Mouse (Mus musculus) activated CD4-positive, CD25-positive, alpha-beta regulatory T cell, adult 4 months (primary cell): ENCODE measurements around the gene Cdkn2a. TPM values are rescaled to one million over a fixed set of nuclear protein-coding genes. Genes with fewer than 3 reads are reported as not detected.

Experiments
- ATAC-seq: one replicate; pipeline ENCODE4 v1.8.0; 2017
- polyA plus RNA-seq, 2 experiments: library from polyadenylated mRNA; unstranded; fragments of 100-300 nt; shearing (Covaris generic); gene quantifications; one replicate each; pipeline ENCODE4 v1.2.1; 2017

The Cdkn2a gene
- polyA plus RNA-seq, 2 experiments from 2014 or later = 0.60 TPM; not detected in 1

DNA sequence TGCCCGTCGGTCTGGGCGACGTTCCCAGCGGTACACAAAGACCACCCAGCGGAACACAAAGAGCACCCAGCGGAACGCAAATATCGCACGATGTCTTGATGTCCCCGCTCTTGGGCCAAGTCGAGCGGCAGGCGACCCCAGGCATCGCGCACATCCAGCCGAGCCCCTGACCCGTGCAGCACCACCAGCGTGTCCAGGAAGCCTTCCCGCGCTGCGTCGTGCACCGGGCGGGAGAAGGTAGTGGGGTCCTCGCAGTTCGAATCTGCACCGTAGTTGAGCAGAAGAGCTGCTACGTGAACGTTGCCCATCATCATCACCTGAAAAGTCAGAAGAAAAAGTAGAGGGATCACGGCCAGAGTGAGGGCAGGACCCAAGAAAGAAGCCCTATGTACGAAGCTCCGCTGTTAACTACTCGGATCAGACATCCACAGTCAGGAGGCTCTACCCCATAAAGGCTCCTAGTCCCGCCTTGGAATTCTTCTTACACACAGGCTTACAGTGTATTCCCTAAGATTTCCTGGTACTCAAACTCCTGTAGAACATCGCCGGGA is 17.7 kb downstream of the Cdkn2a start:
- no peak for ATAC-seq

DNA sequence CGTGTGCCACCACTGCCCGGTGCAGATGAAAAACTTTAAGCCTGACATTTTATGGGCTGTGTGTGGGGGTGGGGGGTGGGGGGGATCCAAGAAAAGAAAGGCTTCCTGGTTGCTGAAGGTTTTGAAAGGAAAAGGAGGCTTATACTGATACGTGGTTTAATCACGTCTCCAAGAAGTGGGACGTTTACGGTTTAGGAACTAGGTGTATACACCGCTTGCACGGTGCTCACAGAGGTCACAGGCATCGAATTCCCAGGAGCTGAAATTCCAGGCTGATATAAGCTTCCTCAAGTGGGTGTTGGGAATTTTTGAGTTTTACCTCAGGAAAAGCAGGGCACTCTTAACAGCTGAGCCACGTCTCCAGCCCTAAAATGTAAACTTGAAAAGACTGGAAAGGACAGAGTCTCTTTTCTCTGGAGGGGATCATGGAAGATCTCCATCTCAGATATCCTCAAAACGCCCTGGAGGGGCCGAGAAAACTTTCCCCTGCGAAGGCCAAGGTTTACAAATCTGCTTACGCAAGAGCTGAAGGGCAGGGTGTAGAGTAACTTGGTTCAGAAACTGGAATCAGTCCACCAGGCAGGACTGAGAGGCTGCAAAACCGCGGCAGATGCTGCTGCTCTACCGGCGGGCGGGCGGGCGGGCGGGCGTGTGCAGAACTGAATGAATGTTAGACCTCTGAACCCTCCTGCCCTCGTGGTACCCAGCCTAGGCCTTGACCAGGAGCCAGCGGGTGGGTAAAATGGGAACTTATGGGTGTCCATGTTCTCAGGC is 18.5 kb downstream of the Cdkn2a start:
- no peak for ATAC-seq

DNA sequence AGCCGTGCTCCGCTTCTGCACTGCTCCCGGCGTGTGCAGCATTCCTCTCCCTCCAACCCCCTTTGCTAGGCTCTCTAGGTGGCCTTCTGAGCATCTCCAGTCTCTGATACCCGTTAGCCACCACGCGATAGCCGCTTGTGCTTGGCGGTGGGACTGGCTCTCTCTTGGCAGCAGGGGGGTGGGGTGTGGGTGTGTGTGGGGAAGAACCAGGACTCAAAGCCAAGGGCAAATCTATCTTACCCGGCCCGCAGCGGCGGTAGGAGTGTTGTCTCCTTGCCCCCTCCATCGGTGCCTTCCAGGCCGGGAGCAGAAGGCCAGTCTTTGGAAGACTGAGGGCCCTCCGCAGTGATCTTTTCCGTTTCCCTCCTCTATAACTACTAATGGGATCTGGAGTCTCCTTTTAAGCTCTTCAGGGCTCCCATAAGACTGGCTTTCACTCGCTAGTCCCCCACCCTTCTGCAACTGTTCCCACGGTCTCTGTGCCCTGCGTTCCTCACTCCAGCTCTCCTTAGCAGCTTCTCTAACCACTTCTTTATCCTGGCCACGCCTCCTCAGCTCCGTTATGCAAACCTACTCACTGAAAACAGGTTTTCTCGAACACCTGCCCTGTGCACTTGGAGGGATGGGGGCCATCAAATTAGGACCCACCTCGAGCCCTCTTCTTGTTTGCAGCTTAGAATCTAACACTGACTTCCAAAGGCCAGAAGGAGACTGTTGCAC is 19.5 kb downstream of the Cdkn2a start:
- ATAC-seq = no peak

DNA sequence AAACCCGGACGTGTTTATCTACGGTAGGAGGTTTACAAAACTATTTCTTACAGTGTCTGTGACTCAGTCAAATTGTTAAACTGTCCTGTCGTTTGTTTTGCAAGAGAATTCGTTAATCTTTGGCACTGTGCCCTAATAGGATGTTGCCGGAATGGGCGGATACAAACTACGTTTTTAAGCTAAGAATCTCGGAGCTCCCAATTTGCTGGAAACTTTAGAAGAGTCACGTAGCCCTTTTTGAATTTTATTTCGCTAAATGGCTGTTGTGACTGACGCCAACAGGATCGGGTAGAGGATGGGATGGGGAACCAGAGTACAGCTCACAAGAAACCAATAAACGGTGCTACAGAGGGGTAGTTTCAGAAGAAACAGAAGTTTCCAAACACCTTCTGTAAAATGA is 20.4 kb downstream of the Cdkn2a start:
- ATAC-seq = no peak

DNA sequence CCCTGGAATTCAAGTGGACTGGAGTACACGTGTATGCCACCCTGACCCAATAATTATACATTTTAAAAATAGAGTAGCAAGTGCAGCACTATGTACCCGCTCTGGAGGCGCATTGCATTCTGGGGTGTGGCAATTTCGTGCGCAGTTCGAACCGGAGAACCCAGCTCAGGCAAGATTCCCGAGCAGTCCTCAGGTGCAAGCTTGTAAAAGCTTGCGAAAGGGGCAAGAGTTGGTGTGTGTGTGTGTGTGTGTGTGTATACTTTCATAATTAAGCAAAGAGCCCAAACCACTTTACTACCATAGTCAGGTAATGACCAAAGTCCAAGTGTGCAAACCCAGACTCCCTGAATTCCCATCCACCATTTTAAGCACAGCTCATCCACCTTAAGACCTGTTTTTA is 20.9 kb downstream of the Cdkn2a start:
- no peak for ATAC-seq

DNA sequence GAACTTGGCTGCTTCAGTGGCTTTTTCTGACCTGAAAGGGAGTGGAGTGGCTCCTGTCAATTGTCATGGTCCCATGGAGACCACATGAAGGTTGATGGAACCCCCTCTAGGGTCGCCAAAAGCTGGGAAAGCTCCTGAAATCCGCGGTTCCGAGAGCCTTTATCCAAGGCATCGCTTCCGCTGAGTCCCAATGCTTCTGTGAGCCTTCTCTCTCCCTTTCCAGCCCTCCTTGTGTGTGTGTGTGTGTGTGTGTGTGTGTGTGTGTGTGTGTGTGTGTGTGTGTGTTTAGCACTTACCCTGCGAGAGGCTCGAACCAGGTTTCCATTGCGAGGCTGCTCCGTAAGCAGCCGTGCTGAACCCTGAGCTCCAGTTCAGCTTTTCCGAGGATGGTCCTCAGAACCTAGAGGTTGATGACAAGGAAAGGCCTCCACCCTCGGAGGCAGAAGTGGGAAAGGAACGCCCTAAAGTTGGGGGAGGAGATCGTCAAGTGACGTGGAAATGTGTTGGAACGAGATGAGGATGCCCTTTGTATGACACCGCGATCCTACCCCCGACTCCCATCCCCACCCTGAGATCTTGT is 21.4 kb downstream of the Cdkn2a start:
- ATAC-seq = no peak

DNA sequence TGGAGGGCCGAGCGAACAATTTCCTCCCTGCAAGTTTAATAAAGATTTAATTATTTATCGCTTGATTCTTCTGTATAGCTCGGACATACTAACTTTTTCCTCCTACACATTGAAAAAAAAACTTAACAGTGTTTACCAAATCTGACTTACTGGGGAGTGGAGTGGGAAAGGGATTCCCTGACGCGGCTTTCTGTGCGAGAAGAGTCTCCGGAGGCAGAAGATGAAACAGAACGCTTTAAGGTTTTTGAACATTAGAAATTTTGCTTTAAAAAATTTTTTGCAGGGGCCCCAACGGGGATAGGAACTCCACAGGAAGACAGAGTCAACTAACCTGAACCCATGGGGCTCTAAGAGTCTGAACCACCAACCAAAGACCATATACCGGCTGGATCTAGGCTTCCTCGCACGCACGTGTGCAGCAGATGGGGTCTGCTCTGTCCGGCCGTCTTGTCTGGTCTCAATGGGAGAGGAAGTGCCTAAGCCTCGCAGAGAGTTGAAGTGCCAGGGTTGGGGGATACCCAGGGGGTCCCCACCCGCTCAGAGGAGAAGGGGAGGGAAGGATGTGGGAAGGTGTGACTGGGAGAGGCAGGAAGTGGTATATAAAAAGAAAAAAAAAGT is 22.2 kb downstream of the Cdkn2a start:
- ATAC-seq = peak; percentile 64

DNA sequence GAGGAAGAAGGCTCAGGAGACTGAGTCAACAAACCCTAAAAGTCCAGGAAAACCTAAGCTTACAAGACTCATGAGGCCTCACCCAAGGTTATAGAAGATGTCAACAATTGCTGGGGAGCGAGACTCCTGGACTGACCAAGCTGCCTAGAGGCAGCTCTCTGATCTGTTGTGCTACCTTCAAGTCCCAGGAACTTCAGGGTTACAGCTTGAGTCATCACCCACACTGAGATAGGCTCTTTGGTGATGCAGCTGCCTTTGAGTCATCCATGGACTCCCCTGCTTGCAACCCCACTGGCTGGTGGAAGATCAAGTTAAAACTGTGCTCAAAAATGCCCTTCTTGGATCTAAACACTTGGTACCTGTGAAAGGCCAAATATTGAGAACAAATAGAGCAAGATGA is 36.7 kb downstream of the Cdkn2a start:
- ATAC-seq = no peak

DNA sequence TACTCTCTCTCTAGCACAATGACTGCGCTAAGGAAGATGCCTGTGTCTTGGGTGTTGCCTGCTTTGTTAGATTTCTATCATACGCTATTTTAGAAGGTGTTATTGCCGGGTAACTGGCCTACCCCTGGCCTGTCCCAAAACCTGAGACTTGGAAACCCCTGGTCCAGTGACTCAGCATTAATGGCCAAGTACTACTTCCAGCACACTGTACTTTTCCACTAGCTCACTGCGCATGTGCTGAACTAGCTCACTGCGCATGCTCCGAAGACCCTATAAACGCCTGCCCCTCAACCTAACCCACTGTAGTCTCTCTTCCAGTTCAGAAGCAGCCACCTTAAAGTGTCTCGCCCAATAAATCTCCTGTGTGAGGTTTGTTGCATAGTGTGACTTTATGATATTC is 60.0 kb downstream of the Cdkn2a start:
- ATAC-seq = no peak

Other genes starting within 250 kb of the Cdkn2a start
- gene Mtap, start 157.5 kb downstream of the Cdkn2a start, polyA plus RNA-seq = 10 to 100 TPM; 40.5 to 42.3 TPM
- gene Cdkn2b, start 16.4 kb upstream of the Cdkn2a start, polyA plus RNA-seq = under 1 TPM; 0.24 to 0.36 TPM